Mouse (Mus musculus): ENCODE data around the gene Smim24. TPM values are rescaled to one million over a fixed set of nuclear protein-coding genes. Genes with fewer than 3 reads are reported as not detected.

Smim24 gene
- polyA plus RNA-seq, 2 experiments = 4.3 to 7.8 TPM

GRCm38 (mm10) chr10:81414682-81415081 lies 21.8 kb downstream of the Smim24 start:
- Histone ChIP-seq H3K27ac (replicated peaks; ENCODE audit: low read depth, low read length) (0 out of 2 replicates have a peak overlapping the region, but pooled peaks have one; percentile 26), H3K4me2 (replicated peaks; ENCODE audit: low read depth, low read length, severe bottlenecking) (peak overlapping the region; percentile 28), H3K27me3 (ENCODE audit: control insufficient read depth, insufficient read depth, low read length) (no peaks in the 10 kb centered on the region), H3K9me3 (ENCODE audit: control insufficient read depth, low read length) (no peaks in the 10 kb centered on the region), H3K36me3 (ENCODE audit: control insufficient read depth, insufficient read depth, low read length) (peaks cover 40% of the 10 kb centered on the region), H3K9ac (ENCODE audit: low read depth, low read length, severe bottlenecking) (no peak overlapping the region), H3K4me1 (ENCODE audit: control insufficient read depth, insufficient read depth, low read length) (peaks cover 66% of the 10 kb centered on the region), H3K4me3 (replicated peaks; ENCODE audit: low read length) (no peak overlapping the region)
- DNase-seq (ENCODE audit: low spot score) (no peak), ATAC-seq (ENCODE audit: low FRiP score, low read depth) (no peak)
- TF ChIP-seq POLR2A (IDR thresholded peaks at IDR 0.05; ENCODE audit: borderline replicate concordance, extremely low read depth, insufficient read depth, insufficient read length) = no peak

GRCm38 (mm10) chr10:81415146-81415545 lies 22.3 kb downstream of the Smim24 start:
- H3K27me3 ChIP-seq (ENCODE audit: control insufficient read depth, insufficient read depth, low read length) = no peaks in the 10 kb centered on the region
- no peak for TF ChIP-seq POLR2A (IDR thresholded peaks at IDR 0.05; ENCODE audit: borderline replicate concordance, extremely low read depth, insufficient read depth, insufficient read length)
- no peak overlapping the region for H3K4me3 ChIP-seq (replicated peaks; ENCODE audit: low read length)
- peaks cover 44% of the 10 kb centered on the region for H3K36me3 ChIP-seq (ENCODE audit: control insufficient read depth, insufficient read depth, low read length)
- DNase-seq (ENCODE audit: low spot score) = no peak
- no peak overlapping the region for H3K27ac ChIP-seq (replicated peaks; ENCODE audit: low read depth, low read length)
- H3K4me1 ChIP-seq (ENCODE audit: control insufficient read depth, insufficient read depth, low read length) = peaks cover 66% of the 10 kb centered on the region
- H3K9ac ChIP-seq (ENCODE audit: low read depth, low read length, severe bottlenecking) = no peak overlapping the region
- 87% methylated on average over 5 of the region's 5 CpGs for WGBS
- H3K4me2 ChIP-seq (replicated peaks; ENCODE audit: low read depth, low read length, severe bottlenecking) = no peak overlapping the region
- H3K9me3 ChIP-seq (ENCODE audit: control insufficient read depth, low read length) = no peaks in the 10 kb centered on the region
- ATAC-seq (ENCODE audit: low FRiP score, low read depth) = no peak

DNA sequence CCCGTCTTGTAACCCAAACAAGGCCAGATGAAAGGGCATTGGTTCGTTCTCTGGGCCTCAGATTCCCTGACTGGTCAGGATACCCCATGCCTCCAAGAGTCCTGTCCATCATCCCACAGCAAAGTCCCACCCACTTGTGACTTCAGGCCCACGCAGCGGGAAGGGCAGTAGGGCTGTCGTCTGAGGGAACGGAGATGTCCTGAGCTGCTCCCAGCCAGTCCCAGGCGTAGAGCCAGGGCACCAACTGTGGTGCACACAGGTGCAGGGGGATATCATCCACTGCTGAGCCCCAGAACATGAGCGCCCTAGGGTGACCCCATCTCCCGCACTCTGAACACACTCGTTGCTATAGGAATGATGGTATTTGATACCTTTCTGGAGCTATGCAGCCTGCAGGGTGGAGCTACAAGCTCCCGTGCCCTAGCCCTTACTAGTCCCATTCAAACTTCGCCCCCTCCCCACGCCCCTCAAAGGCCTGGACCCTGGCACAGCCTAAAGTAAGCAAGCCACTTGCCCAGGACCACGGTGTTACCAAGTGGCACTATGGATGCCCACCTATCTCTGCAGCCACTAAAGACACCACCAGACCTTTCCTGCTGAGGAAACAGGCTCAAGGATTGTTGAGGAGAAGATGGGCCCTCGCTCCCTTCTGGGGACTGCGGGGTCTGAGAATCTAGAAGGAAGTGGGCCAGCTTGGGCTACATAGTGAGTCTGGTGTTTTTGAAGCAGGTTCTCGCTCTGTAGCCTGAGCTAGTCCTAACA lies 22.9 kb downstream of the Smim24 start:
- ATAC-seq (ENCODE audit: low FRiP score, low read depth) = no peak
- DNase-seq (ENCODE audit: low spot score) = no peak
- no peak overlapping the region for H3K9ac ChIP-seq (ENCODE audit: low read depth, low read length, severe bottlenecking)
- no peaks in the 10 kb centered on the region for H3K9me3 ChIP-seq (ENCODE audit: control insufficient read depth, low read length)
- TF ChIP-seq POLR2A (IDR thresholded peaks at IDR 0.05; ENCODE audit: borderline replicate concordance, extremely low read depth, insufficient read depth, insufficient read length) = no peak
- H3K4me2 ChIP-seq (replicated peaks; ENCODE audit: low read depth, low read length, severe bottlenecking) = no peak overlapping the region
- no peak overlapping the region; the same call in 1 of the 2 replicates for H3K27ac ChIP-seq (replicated peaks; ENCODE audit: low read depth, low read length)
- no peaks in the 10 kb centered on the region for H3K27me3 ChIP-seq (ENCODE audit: control insufficient read depth, insufficient read depth, low read length)
- H3K36me3 ChIP-seq (ENCODE audit: control insufficient read depth, insufficient read depth, low read length) = peaks cover 50% of the 10 kb centered on the region
- no peak overlapping the region for H3K4me3 ChIP-seq (replicated peaks; ENCODE audit: low read length)
- H3K4me1 ChIP-seq (ENCODE audit: control insufficient read depth, insufficient read depth, low read length) = peaks cover 66% of the 10 kb centered on the region
- 65% methylated on average over 17 of the region's 17 CpGs for WGBS

GRCm38 (mm10) chr10:81416581-81417226 lies 23.9 kb downstream of the Smim24 start:
- H3K9ac ChIP-seq (ENCODE audit: low read depth, low read length, severe bottlenecking) = peak overlapping the region; percentile 38; the same call in 1 of the 2 replicates
- no peaks in the 10 kb centered on the region for H3K27me3 ChIP-seq (ENCODE audit: control insufficient read depth, insufficient read depth, low read length)
- TF ChIP-seq POLR2A (IDR thresholded peaks at IDR 0.05; ENCODE audit: borderline replicate concordance, extremely low read depth, insufficient read depth, insufficient read length) = no peak
- H3K36me3 ChIP-seq (ENCODE audit: control insufficient read depth, insufficient read depth, low read length) = peaks cover 58% of the 10 kb centered on the region
- ATAC-seq (ENCODE audit: low FRiP score, low read depth) = peak; percentile 81
- H3K4me3 ChIP-seq (replicated peaks; ENCODE audit: low read length) = peak overlapping the region; percentile 20
- peak overlapping the region; percentile 83 for H3K27ac ChIP-seq (replicated peaks; ENCODE audit: low read depth, low read length)
- 3% methylated on average over 25 of the region's 26 CpGs for WGBS
- peak; percentile 89 for DNase-seq (ENCODE audit: low spot score)
- peaks cover 61% of the 10 kb centered on the region for H3K4me1 ChIP-seq (ENCODE audit: control insufficient read depth, insufficient read depth, low read length)
- no peaks in the 10 kb centered on the region for H3K9me3 ChIP-seq (ENCODE audit: control insufficient read depth, low read length)
- H3K4me2 ChIP-seq (replicated peaks; ENCODE audit: low read depth, low read length, severe bottlenecking) = peak overlapping the region; percentile 48

- Histone ChIP-seq H3K36me3 (ENCODE audit: control insufficient read depth, insufficient read depth, low read length) (peaks cover 58% of the 10 kb centered on the region), H3K4me1 (ENCODE audit: control insufficient read depth, insufficient read depth, low read length) (peaks cover 53% of the 10 kb centered on the region), H3K9ac (ENCODE audit: low read depth, low read length, severe bottlenecking) (peak overlapping the region; percentile 38; the same call in 1 of the 2 replicates), H3K9me3 (ENCODE audit: control insufficient read depth, low read length) (no peaks in the 10 kb centered on the region), H3K27me3 (ENCODE audit: control insufficient read depth, insufficient read depth, low read length) (no peaks in the 10 kb centered on the region), H3K27ac (replicated peaks; ENCODE audit: low read depth, low read length) (peak overlapping the region; percentile 83), H3K4me2 (replicated peaks; ENCODE audit: low read depth, low read length, severe bottlenecking) (peak overlapping the region; percentile 48), H3K4me3 (replicated peaks; ENCODE audit: low read length) (peak overlapping the region; percentile 20)
- DNase-seq (ENCODE audit: low spot score) (no peak), ATAC-seq (ENCODE audit: low FRiP score, low read depth) (no peak)
- TF ChIP-seq POLR2A (IDR thresholded peaks at IDR 0.05; ENCODE audit: borderline replicate concordance, extremely low read depth, insufficient read depth, insufficient read length) = no peak
- 50% methylated on average over 10 of the region's 12 CpGs for WGBS
Observed at GRCm38 (mm10) chr10:81417227-81418215, 24.7 kb downstream of the Smim24 start.
